Mouse (Mus musculus) stomach, postnatal 0 days (tissue): ENCODE results near the gene Sox6.

Experiments
- CTCF ChIP-seq: IDR thresholded peaks from 2 replicates; pipeline ENCODE4 v1.5.1; 2016; ENCODE audit warnings: antibody characterized with exemption, low read depth, mild to moderate bottlenecking, moderate library complexity
- EP300 ChIP-seq: optimal IDR thresholded peaks from 2 replicates; pipeline ENCODE3; 2016; ENCODE audit warnings: antibody characterized with exemption

DNA sequence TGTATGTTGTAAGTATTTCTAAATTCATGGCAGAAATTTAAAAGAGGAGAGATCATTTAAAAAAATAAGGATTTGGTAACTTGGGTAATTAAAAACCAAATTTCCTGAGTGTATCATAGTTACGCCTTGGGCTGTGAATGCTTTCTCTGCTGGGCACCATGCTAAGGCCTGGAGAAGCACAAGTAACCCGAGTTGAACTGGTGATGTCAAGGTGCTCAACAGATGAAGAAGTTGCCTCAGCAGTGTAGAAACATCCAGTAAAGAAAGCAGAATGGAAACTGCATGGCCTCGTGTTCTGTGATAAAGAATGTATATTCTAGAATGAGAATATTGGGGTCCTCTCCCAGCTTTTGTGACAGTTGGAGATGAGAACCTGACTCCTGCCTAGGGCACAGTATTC lies 85.5 kb downstream of the Sox6 start:
- no peak for TF ChIP-seq CTCF
- TF ChIP-seq EP300 = no peak
